Comparison of ENCODE assay signal across 20 mouse cellular contexts in genomic region chr5:149742286-149742685, GRCm38 (mm10).
A peak's percentile ranks its signal among the peaks of the same experiment; 100 is the strongest.
DNase-seq lines count a peak whose midpoint lies in the region; ATAC-seq lines count a peak whose summit lies in the region.
"Had no signal": no experiment of that assay in that cellular context is flagged by ENCODE, and none has a peak within 500 bp of the region (broad histone marks: within the 10 kb centered on the region; RNA-seq: fewer than 3 reads in every experiment).

No protein-coding gene starts in this region.

- no peaks in the 10 kb centered on the region; the same call in 1 of the 2 replicates for H3K9me3 ChIP-seq in midbrain, embryonic 16.5 days (replicated peaks; ENCODE audit: control insufficient read depth, low read length, poor library complexity, severe bottlenecking)

- no peak overlapping the region for H3K4me3 ChIP-seq in midbrain, embryonic 16.5 days (ENCODE audit: low read depth, low read length)

- DNase-seq in R1 (ENCODE audit: low read depth, low spot score) (peak; percentile 59), ZHBTc4 (ENCODE audit: low read depth, low spot score) (peak; percentile 58)
- no peak for DNase-seq in natural killer cell, adult 2 months (ENCODE audit: low spot score in 2 of 2)
- DNase-seq: adrenal gland, adult 2 months; adrenal gland, adult 8-10 months; adrenal gland, postnatal 10 days; adrenal gland, postnatal 14 days; adrenal gland, postnatal 25 days; adrenal gland, postnatal 36 days; B cell, adult 2 months; cerebellum, adult 11 months; cerebellum, adult 11-12 months; cerebellum, adult 18-20 months; cerebellum, adult 2 months; cerebellum, adult 8-10 months had no signal

- no peak overlapping the region for H3K27ac ChIP-seq in midbrain, embryonic 16.5 days (ENCODE audit: low read length)

- no peaks in the 10 kb centered on the region for H3K36me3 ChIP-seq in midbrain, embryonic 16.5 days (ENCODE audit: control insufficient read depth, insufficient read depth, low read length)

- no peaks in the 10 kb centered on the region for H3K4me1 ChIP-seq in midbrain, embryonic 16.5 days (ENCODE audit: control insufficient read depth, insufficient read depth, low read length)

- no peaks in the 10 kb centered on the region for H3K27me3 ChIP-seq in midbrain, embryonic 16.5 days (ENCODE audit: control insufficient read depth, insufficient read depth, low read depth, low read length)
- H3K27me3 ChIP-seq: CH12.LX, Patski had no signal

- 94% methylated on average over 9 of the region's 9 CpGs for WGBS in midbrain, embryonic 16.5 days

- ATAC-seq in midbrain, embryonic 16.5 days: no peak
- ATAC-seq: activated CD4-positive, CD25-positive, alpha-beta regulatory T cell, adult 4 months; CD4-positive, CD25-positive, alpha-beta regulatory T cell, adult 4 months; Patski had no signal

- no peak overlapping the region for H3K9ac ChIP-seq in midbrain, embryonic 16.5 days (ENCODE audit: low read depth, low read length)

- no peak overlapping the region for H3K4me2 ChIP-seq in midbrain, embryonic 16.5 days (ENCODE audit: low read length)

Comparison
In these comparisons a context has a peak if more than half of its experiments do, and no peak if none do; other contexts are left out.
1. DNase-seq: peak in R1 (single experiment) and ZHBTc4 (single experiment); none in natural killer cell, adult 2 months (0 of 2).